In the genomic region with DNA sequence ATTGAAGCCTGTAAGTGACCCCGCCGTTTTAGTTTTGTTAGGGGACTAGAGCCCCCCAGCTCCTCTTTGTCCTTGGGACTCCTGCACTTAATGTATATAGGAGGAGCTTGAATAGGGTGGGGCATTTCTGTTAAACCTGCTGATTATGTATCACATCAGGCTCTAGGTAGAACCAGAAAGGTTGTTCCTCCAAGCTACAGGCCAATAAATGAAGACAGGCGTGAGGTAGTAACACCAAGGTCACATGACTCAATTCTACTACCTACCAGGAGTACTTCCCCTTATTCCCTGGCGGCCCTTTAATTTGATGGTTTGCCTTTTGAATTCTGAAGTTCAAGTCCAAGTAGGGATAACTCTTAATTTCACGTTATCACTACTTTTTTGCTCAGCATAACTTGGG, we compare ENCODE assay signal across 7 mouse cellular contexts. TPM values are rescaled to one million over a fixed set of nuclear protein-coding genes. Genes with fewer than 3 reads are reported as not detected.
DNase-seq lines count a peak whose midpoint lies in the region; ATAC-seq and TF ChIP-seq lines count a peak whose summit lies in the region.

No protein-coding gene starts in this region.

- TF ChIP-seq CTCF in thymus, adult 2 months (IDR thresholded peaks at IDR 0.05; ENCODE audit: borderline replicate concordance, control insufficient read depth, extremely low read depth, insufficient read depth, low read length, poor library complexity): no peak
- TF ChIP-seq CTCF in embryonic fibroblast, embryonic 13.5 days (IDR thresholded peaks at IDR 0.05; ENCODE audit: borderline replicate concordance, insufficient read depth, low read length): no peak

- no peaks in the 10 kb centered on the region for H3K27me3 ChIP-seq in thymus, adult 2 months (ENCODE audit: control insufficient read depth, insufficient read depth, low read length)
- H3K27me3 ChIP-seq in limb, embryonic 14.5 days (ENCODE audit: control insufficient read depth, insufficient read depth, low read length): no peaks in the 10 kb centered on the region
- no peaks in the 10 kb centered on the region for H3K27me3 ChIP-seq in splenic B cell, adult 2 months (ENCODE audit: control insufficient read depth, insufficient read depth, low read length, poor library complexity, severe bottlenecking)

- DNase-seq in thymus, adult 2 months: no peak
- no peak for DNase-seq in thymus, postnatal 10 days (ENCODE audit: low spot score in 2 of 2)
- DNase-seq in limb, embryonic 14.5 days (ENCODE audit: low spot score): no peak
- peak; percentile 73 for DNase-seq in splenic B cell, adult 2 months (ENCODE audit: low read depth, low spot score)
- no peak for DNase-seq in layer of hippocampus, postnatal 36 days
- no peak for DNase-seq in Muller cell, postnatal 12 days (ENCODE audit: inconsistent ontology term)

- H3K9me3 ChIP-seq in limb, embryonic 14.5 days (ENCODE audit: control insufficient read depth, low read length): no peaks in the 10 kb centered on the region

- H3K4me3 ChIP-seq in thymus, adult 2 months (ENCODE audit: control insufficient read depth, insufficient read depth, low read length): peak overlapping the region; percentile 73
- peak overlapping the region; percentile 92 for H3K4me3 ChIP-seq in embryonic fibroblast, embryonic 13.5 days (ENCODE audit: insufficient read depth, low read length)
- H3K4me3 ChIP-seq in limb, embryonic 14.5 days (replicated peaks; ENCODE audit: low read length): peak overlapping the region; percentile 93

- 5% methylated on average over 5 of the region's 5 CpGs for WGBS in thymus, adult 2 months
- WGBS in limb, embryonic 14.5 days: 16% methylated on average over 5 of the region's 5 CpGs

- no peak for ATAC-seq in limb, embryonic 14.5 days (ENCODE audit: low FRiP score, low read depth)

- peak overlapping the region; percentile 85 for H3K9ac ChIP-seq in limb, embryonic 14.5 days (ENCODE audit: low read depth, low read length, severe bottlenecking)

- no peaks in the 10 kb centered on the region for H3K4me1 ChIP-seq in thymus, adult 2 months (replicated peaks; ENCODE audit: control insufficient read depth, insufficient read depth, low read length)
- peaks cover 6% of the 10 kb centered on the region for H3K4me1 ChIP-seq in embryonic fibroblast, embryonic 13.5 days (ENCODE audit: control insufficient read depth, insufficient read depth, low read length)
- peaks cover 7% of the 10 kb centered on the region; the same call in 1 of the 2 replicates for H3K4me1 ChIP-seq in limb, embryonic 14.5 days (ENCODE audit: control insufficient read depth, insufficient read depth, low read length)

- no peaks in the 10 kb centered on the region for H3K36me3 ChIP-seq in thymus, adult 2 months (ENCODE audit: control insufficient read depth, insufficient read depth, low read length)
- peaks cover 2% of the 10 kb centered on the region for H3K36me3 ChIP-seq in limb, embryonic 14.5 days (ENCODE audit: control insufficient read depth, insufficient read depth, low read length)
- no peaks in the 10 kb centered on the region for H3K36me3 ChIP-seq in splenic B cell, adult 2 months (ENCODE audit: control insufficient read depth, insufficient read depth, low read length, poor library complexity, severe bottlenecking)

- peak overlapping the region; percentile 71 for H3K4me2 ChIP-seq in limb, embryonic 14.5 days (replicated peaks; ENCODE audit: low read depth, low read length, severe bottlenecking)

- no peak for TF ChIP-seq POLR2A in thymus, adult 2 months (IDR thresholded peaks at IDR 0.05; ENCODE audit: control insufficient read depth, extremely low read depth, insufficient read depth, low read length, poor library complexity)
- TF ChIP-seq POLR2A in embryonic fibroblast, embryonic 13.5 days (IDR thresholded peaks at IDR 0.05; ENCODE audit: low read depth, low read length): no peak
- no peak for TF ChIP-seq POLR2A in limb, embryonic 14.5 days (IDR thresholded peaks at IDR 0.05; ENCODE audit: borderline replicate concordance, extremely low read depth, insufficient read depth, insufficient read length)

- no peak overlapping the region for H3K27ac ChIP-seq in thymus, adult 2 months (ENCODE audit: control insufficient read depth, insufficient read depth, low read length)
- 0 out of 2 replicates have a peak overlapping the region, but pooled peaks have one; percentile 53 for H3K27ac ChIP-seq in embryonic fibroblast, embryonic 13.5 days (ENCODE audit: insufficient read depth, low read length)
- peak overlapping the region; percentile 91 for H3K27ac ChIP-seq in limb, embryonic 14.5 days (replicated peaks; ENCODE audit: low read depth, low read length)

RNA-seq across cellular contexts. Expression of gene Cs, which starts 0.9 kb away (rescaled TPM):
- polyA plus RNA-seq in thymus, adult 2 months (2012; rRNA removed): 215 and 225 TPM in 2 replicates
- polyA plus RNA-seq in embryonic fibroblast, embryonic 13.5 days (2011; ENCODE audit: insufficient read length, low read depth, missing spikeins): 204 and 207 TPM in 2 replicates
- polyA plus RNA-seq in limb, embryonic 14.5 days (2012; rRNA removed): 131 and 149 TPM in 2 replicates
- 173 and 174 TPM in 2 replicates for polyA plus RNA-seq in limb, embryonic 14.5 days (2014; fragmentation: Nextera tagmentation; extraction: Ambion mirVana)
- 100 to 1,000 TPM; 224 to 234 TPM for total RNA-seq in layer of hippocampus, postnatal 36 days (2021)

RNA-seq across cellular contexts. Expression of gene Cnpy2, which starts 16.2 kb away (rescaled TPM):
- 34.3 and 41.7 TPM in 2 replicates for polyA plus RNA-seq in thymus, adult 2 months (2012; rRNA removed)
- 121 and 145 TPM in 2 replicates for polyA plus RNA-seq in embryonic fibroblast, embryonic 13.5 days (2011; ENCODE audit: insufficient read length, low read depth, missing spikeins)
- polyA plus RNA-seq in limb, embryonic 14.5 days (2012; rRNA removed): 129 and 169 TPM in 2 replicates
- polyA plus RNA-seq in limb, embryonic 14.5 days (2014; fragmentation: Nextera tagmentation; extraction: Ambion mirVana): 378 and 387 TPM in 2 replicates
- 10 to 100 TPM; 82.9 to 86.1 TPM for total RNA-seq in layer of hippocampus, postnatal 36 days (2021)

RNA-seq across cellular contexts. Expression of gene Coq10a, which starts 30.4 kb away (rescaled TPM):
- polyA plus RNA-seq in thymus, adult 2 months (2012; rRNA removed): 62.9 and 71.7 TPM in 2 replicates
- polyA plus RNA-seq in embryonic fibroblast, embryonic 13.5 days (2011; ENCODE audit: insufficient read length, low read depth, missing spikeins): 20.5 and 24.6 TPM in 2 replicates
- polyA plus RNA-seq in limb, embryonic 14.5 days (2012; rRNA removed): 38.9 and 43.5 TPM in 2 replicates
- 19.4 and 21.5 TPM in 2 replicates for polyA plus RNA-seq in limb, embryonic 14.5 days (2014; fragmentation: Nextera tagmentation; extraction: Ambion mirVana)
- 10 to 100 TPM; 51.2 to 52.8 TPM for total RNA-seq in layer of hippocampus, postnatal 36 days (2021)

RNA-seq across cellular contexts. Expression of gene Pan2, which starts 35.3 kb away (rescaled TPM):
- polyA plus RNA-seq in thymus, adult 2 months (2012; rRNA removed): 67.5 and 68.4 TPM in 2 replicates
- polyA plus RNA-seq in embryonic fibroblast, embryonic 13.5 days (2011; ENCODE audit: insufficient read length, low read depth, missing spikeins): 10.2 and 14.2 TPM in 2 replicates
- polyA plus RNA-seq in limb, embryonic 14.5 days (2012; rRNA removed): 49.7 and 58.0 TPM in 2 replicates
- polyA plus RNA-seq in limb, embryonic 14.5 days (2014; fragmentation: Nextera tagmentation; extraction: Ambion mirVana): 26.6 and 31.1 TPM in 2 replicates
- 10 to 100 TPM; 14.0 to 16.7 TPM for total RNA-seq in layer of hippocampus, postnatal 36 days (2021)

RNA-seq across cellular contexts. Expression of gene Ankrd52, which starts 38.5 kb away (rescaled TPM):
- polyA plus RNA-seq in thymus, adult 2 months (2012; rRNA removed): 71.0 and 87.0 TPM in 2 replicates
- 59.1 and 63.1 TPM in 2 replicates for polyA plus RNA-seq in embryonic fibroblast, embryonic 13.5 days (2011; ENCODE audit: insufficient read length, low read depth, missing spikeins)
- polyA plus RNA-seq in limb, embryonic 14.5 days (2012; rRNA removed): 50.7 and 59.8 TPM in 2 replicates
- 11.3 and 11.9 TPM in 2 replicates for polyA plus RNA-seq in limb, embryonic 14.5 days (2014; fragmentation: Nextera tagmentation; extraction: Ambion mirVana)
- 10 to 100 TPM; 55.6 to 59.6 TPM for total RNA-seq in layer of hippocampus, postnatal 36 days (2021)
